Mouse (Mus musculus) kidney, adult 2 months (tissue): ENCODE measurements around the gene Trak1. TPM values are rescaled to one million over a fixed set of nuclear protein-coding genes. Genes with fewer than 3 reads are reported as not detected.

Experiments
- DNase-seq: peaks from one replicate; pipeline ENCODE4 v3.0.0; 2021
- H3K27ac ChIP-seq: fragments of 200-500 bp; 2 replicates; pipeline ENCODE4 v1.5.1; 2012; ENCODE audit warnings: low read depth, low read length, control low read depth, inconsistent platforms; ENCODE audit not compliant: insufficient read depth
- H3K27me3 ChIP-seq: fragments of 200-500 bp; replicated peaks from 2 replicates; pipeline ENCODE4 v1.6.1; 2012; ENCODE audit warnings: mild to moderate bottlenecking, moderate library complexity, low read length, inconsistent platforms; ENCODE audit not compliant: control insufficient read depth, insufficient read depth
- H3K36me3 ChIP-seq: fragments of 200-500 bp; 2 replicates; pipeline ENCODE4 v1.6.1; 2012; ENCODE audit warnings: mild to moderate bottlenecking, moderate library complexity, low read length, inconsistent platforms; ENCODE audit not compliant: control insufficient read depth, insufficient read depth
- H3K4me1 ChIP-seq: fragments of 200-500 bp; 2 replicates; pipeline ENCODE4 v1.6.1; 2011; ENCODE audit warnings: low read length; ENCODE audit not compliant: control insufficient read depth, insufficient read depth
- H3K4me3 ChIP-seq: fragments of 200-500 bp; 2 replicates; pipeline ENCODE4 v1.5.1; 2011; ENCODE audit warnings: mild to moderate bottlenecking, low read depth, low read length, control low read depth; ENCODE audit not compliant: insufficient read depth
- CTCF ChIP-seq: fragments of 200-500 bp; conservative IDR thresholded peaks from 2 replicates; pipeline ENCODE4 v1.5.1; 2011; ENCODE audit warnings: low read depth, mild to moderate bottlenecking, control low read depth, low read length, moderate library complexity, mixed read lengths; ENCODE audit not compliant: insufficient read depth, insufficient read length
- POLR2A ChIP-seq: fragments of 200-500 bp; IDR thresholded peaks from one replicate; pipeline ENCODE4 v1.6.1; 2011; ENCODE audit warnings: low read depth, low read length, control low read depth
- WGBS: fragments of 180-500 bp; shearing (Covaris S2); methylation state at CpG from one replicate; pipeline ENCODE4 v1.1.7; 2018; 5-methylcytosine and 5-hydroxymethylcytosine counted together
- polyA plus RNA-seq: library from polyadenylated mRNA; depleted of rRNA; stranded (reverse); fragments of >200 nt; gene quantifications from 2 replicates; pipeline ENCODE4 v1.2.3, GENCODE M21; 2012

Gene Trak1
- polyA plus RNA-seq, 1 experiment: 65.1 TPM

- 62% methylated on average over 7 of the region's 7 CpGs for WGBS
Measured at GRCm38 (mm10) chr9:121341832-121342231, 44.5 kb downstream of the Trak1 start.

GRCm38 (mm10) chr9:121342510-121343110, 45.3 kb downstream of the Trak1 start:
- Histone ChIP-seq H3K4me1 (peaks cover 46% of the 10 kb centered on the region), H3K27me3 (no peaks in the 10 kb centered on the region), H3K4me3 (no peak overlapping the region), H3K36me3 (no peaks in the 10 kb centered on the region), H3K27ac (peak overlapping the region; percentile 41)
- DNase-seq: peak; percentile 91
- TF ChIP-seq POLR2A: no peak
- no peak for TF ChIP-seq CTCF
- 58% methylated on average over 5 of the region's 5 CpGs for WGBS

More at GRCm38 (mm10) chr9:121341832-121342231, 44.5 kb downstream of the Trak1 start:
- no peak for DNase-seq
- H3K27me3 ChIP-seq: no peaks in the 10 kb centered on the region
- no peaks in the 10 kb centered on the region for H3K36me3 ChIP-seq
- H3K27ac ChIP-seq: peak overlapping the region; percentile 54; the same call in 1 of the 2 replicates
- H3K4me1 ChIP-seq: peaks cover 48% of the 10 kb centered on the region
- no peak for TF ChIP-seq CTCF
- TF ChIP-seq POLR2A: no peak
- no peak overlapping the region for H3K4me3 ChIP-seq

GRCm38 (mm10) chr9:121343122-121343876, 46.0 kb downstream of the Trak1 start:
- Histone ChIP-seq H3K36me3 (no peaks in the 10 kb centered on the region), H3K27me3 (no peaks in the 10 kb centered on the region), H3K27ac (peak overlapping the region; percentile 34), H3K4me1 (peaks cover 49% of the 10 kb centered on the region), H3K4me3 (no peak overlapping the region)
- WGBS: 67% methylated on average over 14 of the region's 14 CpGs
- peak; percentile 57 for DNase-seq
- TF ChIP-seq CTCF: peak; percentile 65
- no peak for TF ChIP-seq POLR2A

GRCm38 (mm10) chr9:121344344-121344743, 47.0 kb downstream of the Trak1 start:
- peaks cover 56% of the 10 kb centered on the region for H3K4me1 ChIP-seq
- DNase-seq: no peak
- H3K27me3 ChIP-seq: no peaks in the 10 kb centered on the region
- H3K4me3 ChIP-seq: no peak overlapping the region
- no peak for TF ChIP-seq CTCF
- no peak for TF ChIP-seq POLR2A
- 42% methylated on average over 3 of the region's 3 CpGs for WGBS
- H3K27ac ChIP-seq: peak overlapping the region; percentile 34; the same call in 1 of the 2 replicates
- no peaks in the 10 kb centered on the region for H3K36me3 ChIP-seq

DNA sequence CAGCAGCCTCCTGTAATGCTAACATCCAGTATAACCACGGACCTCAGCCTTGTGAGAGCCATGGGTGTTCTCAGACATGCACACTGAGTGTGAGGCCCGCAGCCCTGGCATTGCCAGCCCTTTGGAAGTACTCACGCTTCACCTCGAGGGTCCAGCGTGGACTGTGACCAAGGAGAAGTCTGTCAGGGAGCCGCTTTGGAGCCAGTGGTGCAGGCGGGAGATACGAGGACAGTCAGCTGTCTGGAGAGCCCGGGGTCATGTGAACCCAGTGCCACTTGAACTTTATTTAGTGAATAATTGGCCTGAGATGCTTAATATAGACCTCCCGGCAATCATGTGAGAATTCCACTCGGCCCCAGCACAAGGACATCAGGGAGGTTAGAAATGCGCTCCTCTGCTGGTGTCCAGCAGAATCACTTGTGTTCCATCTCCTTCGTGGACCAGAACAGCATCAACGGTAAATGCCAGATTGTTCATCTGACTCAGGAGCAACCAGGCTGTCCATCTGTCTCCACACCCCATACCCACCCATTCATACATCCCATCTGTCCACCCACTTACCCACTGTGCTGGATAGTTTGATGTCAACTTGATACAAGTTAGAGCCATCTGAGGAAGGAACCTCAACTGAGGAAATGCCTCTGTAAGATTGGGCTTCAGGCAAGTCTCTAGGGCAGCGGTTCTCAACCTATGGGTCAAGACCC, 48.3 kb downstream of the Trak1 start:
- H3K27ac ChIP-seq: peak overlapping the region; percentile 93
- H3K36me3 ChIP-seq: no peaks in the 10 kb centered on the region
- H3K4me1 ChIP-seq: peaks cover 62% of the 10 kb centered on the region
- 57% methylated on average over 15 of the region's 15 CpGs for WGBS
- DNase-seq: peak; percentile 90
- TF ChIP-seq CTCF (no peak), POLR2A (no peak)
- H3K4me3 ChIP-seq: no peak overlapping the region
- H3K27me3 ChIP-seq: no peaks in the 10 kb centered on the region

GRCm38 (mm10) chr9:121346635-121347034, 49.3 kb downstream of the Trak1 start:
- TF ChIP-seq CTCF (no peak), POLR2A (no peak)
- 67% methylated on average over 5 of the region's 5 CpGs for WGBS
- no peak for DNase-seq
- no peaks in the 10 kb centered on the region for H3K36me3 ChIP-seq
- no peak overlapping the region for H3K27ac ChIP-seq
- no peak overlapping the region for H3K4me3 ChIP-seq
- peaks cover 72% of the 10 kb centered on the region for H3K4me1 ChIP-seq
- no peaks in the 10 kb centered on the region for H3K27me3 ChIP-seq

DNA sequence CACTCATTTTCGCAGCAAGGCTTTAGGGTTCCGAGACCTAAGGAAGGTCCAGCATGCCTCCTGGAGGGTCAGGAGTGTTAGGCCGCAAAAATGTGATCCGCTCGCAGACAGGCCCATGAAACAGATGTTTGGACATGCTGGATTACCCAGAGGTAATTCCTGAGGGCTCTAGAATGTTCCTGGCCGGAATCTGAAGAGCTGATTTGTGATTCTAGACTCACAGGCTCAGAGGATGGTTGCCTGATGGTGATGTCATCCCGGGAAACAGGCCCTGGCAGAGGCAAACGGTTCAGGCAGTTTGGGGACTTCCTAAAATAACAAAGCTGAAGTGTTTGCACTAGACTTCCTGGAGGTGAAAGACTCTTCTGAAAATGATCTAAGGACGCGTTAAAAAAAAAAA, 50.7 kb downstream of the Trak1 start:
- WGBS: 37% methylated on average over 10 of the region's 10 CpGs
- peak overlapping the region; percentile 85 for H3K27ac ChIP-seq

More for the DNA sequence above, 50.7 kb downstream of the Trak1 start:
- DNase-seq: peak; percentile 74
- peaks cover 71% of the 10 kb centered on the region for H3K4me1 ChIP-seq
- no peak overlapping the region for H3K4me3 ChIP-seq
- H3K36me3 ChIP-seq: no peaks in the 10 kb centered on the region
- TF ChIP-seq POLR2A (no peak), CTCF (no peak)
- no peaks in the 10 kb centered on the region for H3K27me3 ChIP-seq
